Mouse (Mus musculus) liver, embryonic 16.5 days (tissue): Measurements from ENCODE around the gene Apeh. TPM values are rescaled to one million over a fixed set of nuclear protein-coding genes. Genes with fewer than 3 reads are reported as not detected.

Source experiments
- ATAC-seq: fragments of 200-750 bp; cut with Nextera tagmentation; 2 replicates; pipeline ENCODE4 v1.8.0; 2017; ENCODE audit warnings: low read depth, mild to moderate bottlenecking, moderate number of reproducible peaks, moderate library complexity
- H3K27ac ChIP-seq: fragments of 300-500 bp; sonication (generic); 2 replicates; pipeline ENCODE4 v1.5.1; 2014; ENCODE audit warnings: mild to moderate bottlenecking, low read length
- H3K27me3 ChIP-seq: fragments of 300-500 bp; sonication (generic); 2 replicates; pipeline ENCODE4 v1.6.1; 2014; ENCODE audit warnings: low read depth, low read length, mixed read lengths; ENCODE audit not compliant: control insufficient read depth, insufficient read depth
- H3K36me3 ChIP-seq: fragments of 300-500 bp; sonication (generic); 2 replicates; pipeline ENCODE4 v1.6.1; 2014; ENCODE audit warnings: mild to moderate bottlenecking; ENCODE audit not compliant: control insufficient read depth, insufficient read depth
- H3K4me1 ChIP-seq: fragments of 300-500 bp; sonication (generic); 2 replicates; pipeline ENCODE4 v1.6.1; 2014; ENCODE audit warnings: low read depth, low read length, mixed read lengths; ENCODE audit not compliant: control insufficient read depth
- H3K4me2 ChIP-seq: fragments of 300-500 bp; sonication (generic); 2 replicates; pipeline ENCODE4 v1.6.1; 2014; ENCODE audit warnings: low read depth, low read length, mixed read lengths
- H3K4me3 ChIP-seq: fragments of 300-500 bp; sonication (generic); 2 replicates; pipeline ENCODE4 v1.5.1; 2014; ENCODE audit warnings: low read depth, mild to moderate bottlenecking, low read length
- H3K9ac ChIP-seq: fragments of 300-500 bp; sonication (generic); 2 replicates; pipeline ENCODE4 v1.6.1; 2014; ENCODE audit warnings: low read depth, low read length
- H3K9me3 ChIP-seq: fragments of 300-500 bp; sonication (generic); replicated peaks from 2 replicates; pipeline ENCODE4 v1.6.1; 2016; ENCODE audit warnings: low read length; ENCODE audit not compliant: control insufficient read depth
- WGBS: fragments of 180-500 bp; shearing (Covaris S2); extraction: QIAGEN DNeasy Blood & Tissue Kit; methylation state at CpG from one replicate; pipeline ENCODE4 v1.1.7; 2014; ENCODE audit not compliant: insufficient replicate concordance; 5-methylcytosine and 5-hydroxymethylcytosine counted together
- polyA plus RNA-seq: library from polyadenylated mRNA; unstranded; fragments of >200 nt; fragmentation: Nextera tagmentation; extraction: Ambion mirVana; gene quantifications from 2 replicates; pipeline ENCODE4 v1.2.1, GENCODE M21; 2015

Apeh gene
- polyA plus RNA-seq, 1 experiment from 2014 or later, result 172 TPM

DNA sequence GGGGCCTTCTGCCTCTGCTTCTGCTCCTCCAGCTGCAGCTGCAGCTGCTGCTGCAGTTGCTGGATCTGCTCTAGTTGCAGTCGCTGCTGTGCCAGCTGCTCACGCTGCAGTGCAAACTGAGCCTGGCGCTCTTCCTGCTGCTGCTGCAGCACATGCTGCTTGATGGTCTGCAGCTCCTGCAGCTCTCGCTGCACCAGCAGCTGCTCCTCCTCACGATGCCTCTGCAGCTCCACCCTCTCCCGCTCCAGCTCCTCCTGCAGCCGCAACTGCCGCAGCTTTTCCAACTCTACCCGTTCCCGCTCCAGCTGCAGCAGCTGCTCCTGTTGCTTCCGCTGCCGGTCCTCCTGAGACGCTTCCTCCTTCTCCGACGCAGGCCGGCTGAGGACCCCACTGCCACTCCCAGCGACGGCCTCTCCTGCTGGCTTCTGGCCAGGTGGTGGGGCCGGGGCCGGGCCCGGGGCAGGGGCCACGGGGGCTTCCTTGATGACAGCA is 16.7 kb upstream of the Apeh start:
- H3K4me1 ChIP-seq, result peaks cover 9% of the 10 kb centered on the region
- peak overlapping the region; percentile 31 for H3K9ac ChIP-seq
- peak overlapping the region; percentile 56 for H3K4me2 ChIP-seq
- 11% methylated on average over 22 of the region's 22 CpGs for WGBS
- peak overlapping the region; percentile 7; the same call in 1 of the 2 replicates for H3K27ac ChIP-seq
- no peak for ATAC-seq
- peak overlapping the region; percentile 26 for H3K4me3 ChIP-seq
- H3K27me3 ChIP-seq, result peaks cover 22% of the 10 kb centered on the region
- H3K36me3 ChIP-seq, result no peaks in the 10 kb centered on the region
- H3K9me3 ChIP-seq, result no peaks in the 10 kb centered on the region

DNA sequence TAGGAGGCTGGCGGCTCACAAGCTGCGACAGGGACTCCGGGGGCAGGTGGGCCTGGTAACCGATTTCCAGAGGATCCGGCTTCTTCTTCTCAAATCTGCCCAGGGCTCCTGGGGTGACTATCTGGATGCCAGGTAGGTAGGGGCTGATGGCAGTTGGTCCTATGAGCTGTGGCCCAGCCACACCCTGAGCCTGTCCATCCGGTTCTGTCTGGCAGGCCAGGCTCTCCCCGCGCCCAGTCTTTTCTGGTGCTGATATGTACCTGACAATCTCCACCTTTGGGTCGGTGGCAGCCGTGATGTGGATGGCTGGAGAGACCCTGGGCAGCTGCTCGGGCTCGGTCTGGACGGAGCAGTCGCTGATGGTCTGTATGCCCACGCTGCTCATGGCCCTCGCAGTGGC is 15.8 kb upstream of the Apeh start:
- ATAC-seq, result no peak
- H3K27ac ChIP-seq, result no peak overlapping the region
- no peak overlapping the region for H3K9ac ChIP-seq
- peaks cover 15% of the 10 kb centered on the region for H3K4me1 ChIP-seq
- no peaks in the 10 kb centered on the region for H3K9me3 ChIP-seq
- 50% methylated on average over 16 of the region's 16 CpGs for WGBS
- peaks cover 22% of the 10 kb centered on the region for H3K27me3 ChIP-seq
- no peaks in the 10 kb centered on the region for H3K36me3 ChIP-seq
- H3K4me2 ChIP-seq, result peak overlapping the region; percentile 56
- H3K4me3 ChIP-seq, result peak overlapping the region; percentile 26

DNA sequence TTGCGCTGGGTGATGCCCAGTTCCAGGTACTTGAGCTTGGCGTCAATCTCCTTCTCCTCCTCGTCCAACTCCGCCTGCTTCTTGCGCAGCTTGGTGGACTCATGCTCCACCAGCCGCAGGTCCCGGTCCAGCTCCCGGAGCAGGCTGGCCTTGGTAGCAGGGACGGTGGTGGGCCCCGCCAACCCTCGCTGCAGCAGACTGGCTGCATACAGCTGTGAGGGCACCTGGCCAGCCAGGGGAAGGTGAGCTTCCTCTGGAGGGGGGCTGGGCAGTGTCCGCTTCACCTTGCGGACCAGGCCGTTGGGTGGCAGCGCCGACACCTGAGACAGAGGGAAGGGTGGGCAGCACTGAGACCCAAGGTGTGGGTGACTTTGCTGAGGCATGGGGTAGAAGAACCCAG is 13.5 kb upstream of the Apeh start:
- Histone ChIP-seq H3K4me1 (peaks cover 30% of the 10 kb centered on the region), H3K27ac (no peak overlapping the region), H3K4me2 (no peak overlapping the region), H3K36me3 (no peaks in the 10 kb centered on the region), H3K27me3 (peaks cover 22% of the 10 kb centered on the region), H3K9me3 (no peaks in the 10 kb centered on the region), H3K9ac (no peak overlapping the region), H3K4me3 (no peak overlapping the region)
- no peak for ATAC-seq
- WGBS, result 76% methylated on average over 16 of the region's 16 CpGs

DNA sequence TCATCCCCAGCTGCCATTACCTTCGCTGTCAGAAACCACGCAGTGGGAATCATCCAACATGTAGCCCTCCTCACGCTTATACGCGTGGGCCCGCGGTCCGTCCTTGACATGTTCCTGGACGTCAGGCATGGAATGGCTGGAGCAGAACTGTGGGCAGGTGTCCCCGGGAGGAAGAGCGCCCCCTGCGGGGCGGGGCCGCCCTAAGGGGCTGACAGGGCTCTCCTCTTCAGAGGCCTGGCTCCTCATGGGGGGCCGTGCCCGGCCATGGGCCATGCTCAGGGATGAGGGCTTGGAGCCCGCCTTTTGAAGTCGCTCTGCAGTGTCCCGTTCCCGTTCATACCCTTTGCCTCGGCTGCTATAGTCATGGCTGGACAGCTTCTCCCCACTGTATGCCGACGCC is 11.7 kb upstream of the Apeh start:
- WGBS, result 83% methylated on average over 23 of the region's 23 CpGs
- Histone ChIP-seq H3K4me1 (peaks cover 27% of the 10 kb centered on the region), H3K27me3 (peaks cover 15% of the 10 kb centered on the region), H3K4me2 (no peak overlapping the region), H3K9me3 (no peaks in the 10 kb centered on the region), H3K36me3 (no peaks in the 10 kb centered on the region), H3K4me3 (no peak overlapping the region), H3K9ac (no peak overlapping the region), H3K27ac (no peak overlapping the region)
- no peak for ATAC-seq

DNA sequence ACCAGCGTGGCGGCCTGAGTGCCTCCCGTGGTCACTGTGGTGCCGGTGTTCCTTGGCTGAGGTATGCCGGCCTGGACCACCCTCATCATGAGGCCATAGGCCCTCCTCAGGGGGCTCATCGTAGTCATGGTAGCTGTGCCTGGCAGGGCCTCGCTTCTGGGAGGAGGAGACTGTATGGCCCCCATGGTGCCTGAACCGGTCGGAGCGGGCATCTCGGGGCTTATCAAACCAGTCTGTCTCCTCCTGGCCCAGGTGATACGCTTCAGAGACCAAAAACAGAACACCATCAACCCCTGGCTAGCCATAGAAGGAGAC is 11.1 kb upstream of the Apeh start:
- H3K4me1 ChIP-seq, result peaks cover 22% of the 10 kb centered on the region
- peak overlapping the region; percentile 28 for H3K4me3 ChIP-seq
- H3K27ac ChIP-seq, result no peak overlapping the region

DNA sequence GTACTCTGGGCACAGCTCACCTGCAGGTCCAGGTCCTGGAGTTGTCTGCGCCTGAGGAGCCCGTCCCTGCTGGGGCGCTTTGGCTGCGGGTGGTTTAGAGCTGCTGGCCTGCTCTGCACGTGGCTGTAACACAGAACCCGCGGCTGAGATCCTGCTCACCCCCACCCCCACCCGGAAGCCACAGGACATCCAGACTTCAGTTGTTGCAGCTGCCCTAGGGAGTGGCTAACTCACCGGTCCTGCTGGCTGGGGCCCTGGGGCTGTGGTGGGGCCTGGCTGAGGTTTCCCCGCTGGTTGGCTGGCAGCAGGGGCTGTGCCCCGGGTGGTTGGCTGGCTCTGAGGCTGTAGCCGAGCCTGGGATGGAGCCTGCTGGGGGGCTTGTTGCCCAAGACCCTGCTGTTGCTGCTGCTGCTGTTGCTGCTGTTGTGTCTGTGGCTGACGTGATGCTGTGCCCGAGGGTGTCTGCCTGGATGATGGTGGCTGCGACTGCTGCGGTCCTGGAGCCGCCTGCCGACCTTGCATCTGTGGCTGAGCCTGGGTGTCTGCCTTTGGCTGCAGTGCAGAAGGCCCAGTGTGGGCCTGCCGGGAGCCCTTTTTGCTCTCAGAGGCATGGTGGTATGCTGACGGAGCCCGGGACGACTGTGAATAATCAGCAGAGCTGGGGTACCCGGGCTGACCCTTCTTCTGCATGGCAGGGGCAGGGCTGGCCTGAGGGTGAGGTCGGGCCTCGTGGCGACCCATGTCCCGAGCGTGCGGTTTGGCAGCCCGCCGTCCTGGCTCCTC is 10.6 kb upstream of the Apeh start:
- ATAC-seq, result peak; percentile 65
- H3K9ac ChIP-seq, result peak overlapping the region; percentile 32
- H3K27ac ChIP-seq, result peak overlapping the region; percentile 23
- no peaks in the 10 kb centered on the region for H3K36me3 ChIP-seq
- H3K4me1 ChIP-seq, result peaks cover 22% of the 10 kb centered on the region
- H3K4me2 ChIP-seq, result peak overlapping the region; percentile 63
- peak overlapping the region; percentile 28 for H3K4me3 ChIP-seq
- 36% methylated on average over 31 of the region's 31 CpGs for WGBS
- H3K9me3 ChIP-seq, result no peaks in the 10 kb centered on the region
- H3K27me3 ChIP-seq, result peaks cover 5% of the 10 kb centered on the region; the same call in 1 of the 2 replicates

More for the DNA sequence above, 11.1 kb upstream of the Apeh start:
- H3K27me3 ChIP-seq, result peaks cover 9% of the 10 kb centered on the region
- peak overlapping the region; percentile 63 for H3K4me2 ChIP-seq
- H3K9ac ChIP-seq, result peak overlapping the region; percentile 32
- 59% methylated on average over 12 of the region's 12 CpGs for WGBS
- ATAC-seq, result no peak
- no peaks in the 10 kb centered on the region for H3K36me3 ChIP-seq
- no peaks in the 10 kb centered on the region for H3K9me3 ChIP-seq

DNA sequence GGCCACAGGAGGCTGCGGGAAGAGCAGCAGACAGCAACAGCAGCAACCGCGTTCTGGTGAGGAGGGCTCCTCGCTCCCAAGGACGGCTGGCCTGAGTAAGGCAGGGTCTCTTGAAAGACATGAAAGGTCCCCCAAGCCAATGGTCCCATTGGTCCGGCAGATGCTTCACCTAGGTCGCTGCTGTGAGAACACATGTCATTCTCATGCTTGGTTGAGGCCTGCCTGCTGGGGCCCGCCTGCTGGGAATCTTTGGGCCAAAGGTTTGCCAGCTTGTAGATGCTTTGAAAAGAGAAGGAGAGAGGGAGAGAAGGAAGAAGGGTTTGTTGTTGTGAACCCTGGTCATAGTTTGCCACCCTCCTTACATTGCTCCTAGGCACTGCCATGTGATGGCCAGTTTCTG is 5.2 kb upstream of the Apeh start:
- Histone ChIP-seq H3K4me2 (no peak overlapping the region), H3K27me3 (no peaks in the 10 kb centered on the region), H3K4me3 (no peak overlapping the region), H3K9ac (no peak overlapping the region), H3K9me3 (no peaks in the 10 kb centered on the region), H3K27ac (peak overlapping the region; percentile 16; the same call in 1 of the 2 replicates), H3K36me3 (0 out of 2 replicates have a peak, but pooled peaks cover 3% of the 10 kb centered on the region), H3K4me1 (peaks cover 45% of the 10 kb centered on the region)
- WGBS, result 88% methylated on average over 8 of the region's 8 CpGs
- ATAC-seq, result no peak

DNA sequence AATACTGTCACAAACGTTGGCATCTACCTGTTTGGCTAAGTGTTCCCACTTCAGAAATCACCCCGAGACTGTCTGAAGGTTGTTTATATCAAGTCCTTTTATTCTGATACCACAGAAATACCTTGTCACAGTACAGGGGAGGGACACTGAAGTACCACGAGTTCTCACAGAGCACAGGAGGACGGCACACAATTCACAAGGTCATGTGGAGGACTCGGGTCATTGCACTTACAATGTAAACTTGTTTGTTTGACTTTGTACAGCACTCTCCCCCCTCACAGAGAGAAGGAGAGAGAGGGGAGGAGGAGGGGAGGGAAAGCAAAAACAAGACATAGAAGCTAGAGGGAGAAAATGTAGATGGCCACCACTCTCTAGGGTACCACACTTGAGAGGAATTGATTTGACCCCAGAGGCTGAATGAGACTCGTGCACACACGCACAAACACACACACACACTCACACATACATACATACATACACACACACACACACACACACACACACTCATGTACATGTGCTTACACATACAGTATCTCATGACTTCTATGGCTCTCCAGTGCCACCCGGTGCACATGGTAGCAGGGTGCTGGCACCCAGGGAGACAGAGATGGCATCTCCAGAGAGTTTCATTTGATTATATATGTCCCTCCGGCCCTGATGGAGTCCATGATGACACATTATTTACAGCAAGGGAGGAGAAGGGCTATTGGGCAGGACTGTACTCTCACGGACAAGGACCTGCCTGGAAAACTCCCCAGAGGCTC is 1.7 kb upstream of the Apeh start:
- H3K4me2 ChIP-seq, result peak overlapping the region; percentile 94
- peaks cover 20% of the 10 kb centered on the region for H3K36me3 ChIP-seq
- peak; percentile 8; the same call in 1 of the 2 replicates for ATAC-seq
- H3K9ac ChIP-seq, result peak overlapping the region; percentile 99
- H3K4me1 ChIP-seq, result peaks cover 59% of the 10 kb centered on the region
- H3K9me3 ChIP-seq, result no peaks in the 10 kb centered on the region
- no peaks in the 10 kb centered on the region for H3K27me3 ChIP-seq
- 33% methylated on average over 10 of the region's 10 CpGs for WGBS
- peak overlapping the region; percentile 100 for H3K27ac ChIP-seq
- H3K4me3 ChIP-seq, result peak overlapping the region; percentile 80

DNA sequence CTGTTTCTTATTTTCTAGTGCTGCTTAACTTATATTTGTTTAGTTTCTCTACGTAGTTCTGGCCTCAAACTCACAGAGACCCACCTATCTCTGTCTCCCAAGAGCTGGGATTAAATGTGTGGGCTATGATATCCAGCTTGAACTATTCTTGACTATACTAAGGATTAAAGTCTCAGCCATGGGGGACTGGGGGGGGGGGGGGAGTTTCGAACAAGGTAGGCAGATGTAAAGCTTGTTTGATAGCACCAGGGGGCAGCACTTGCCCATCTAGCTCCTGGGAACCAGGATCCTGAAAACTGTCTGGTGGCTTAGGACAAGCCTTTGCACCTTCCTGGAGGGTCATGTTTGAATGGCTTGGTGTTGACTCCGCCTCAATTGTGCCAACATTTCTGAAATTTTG is 1.1 kb upstream of the Apeh start:
- H3K4me3 ChIP-seq, result peak overlapping the region; percentile 80
- peak overlapping the region; percentile 94 for H3K4me2 ChIP-seq
- peak; percentile 16 for ATAC-seq
- H3K4me1 ChIP-seq, result peaks cover 61% of the 10 kb centered on the region
- H3K9me3 ChIP-seq, result no peaks in the 10 kb centered on the region
- H3K9ac ChIP-seq, result peak overlapping the region; percentile 99
- H3K27ac ChIP-seq, result peak overlapping the region; percentile 100
- WGBS, result under 1% methylated on average over 3 of the region's 3 CpGs
- no peaks in the 10 kb centered on the region for H3K27me3 ChIP-seq
- H3K36me3 ChIP-seq, result peaks cover 26% of the 10 kb centered on the region
